Mouse (Mus musculus): ENCODE measurements around the gene B230104I21Rik.

DNA sequence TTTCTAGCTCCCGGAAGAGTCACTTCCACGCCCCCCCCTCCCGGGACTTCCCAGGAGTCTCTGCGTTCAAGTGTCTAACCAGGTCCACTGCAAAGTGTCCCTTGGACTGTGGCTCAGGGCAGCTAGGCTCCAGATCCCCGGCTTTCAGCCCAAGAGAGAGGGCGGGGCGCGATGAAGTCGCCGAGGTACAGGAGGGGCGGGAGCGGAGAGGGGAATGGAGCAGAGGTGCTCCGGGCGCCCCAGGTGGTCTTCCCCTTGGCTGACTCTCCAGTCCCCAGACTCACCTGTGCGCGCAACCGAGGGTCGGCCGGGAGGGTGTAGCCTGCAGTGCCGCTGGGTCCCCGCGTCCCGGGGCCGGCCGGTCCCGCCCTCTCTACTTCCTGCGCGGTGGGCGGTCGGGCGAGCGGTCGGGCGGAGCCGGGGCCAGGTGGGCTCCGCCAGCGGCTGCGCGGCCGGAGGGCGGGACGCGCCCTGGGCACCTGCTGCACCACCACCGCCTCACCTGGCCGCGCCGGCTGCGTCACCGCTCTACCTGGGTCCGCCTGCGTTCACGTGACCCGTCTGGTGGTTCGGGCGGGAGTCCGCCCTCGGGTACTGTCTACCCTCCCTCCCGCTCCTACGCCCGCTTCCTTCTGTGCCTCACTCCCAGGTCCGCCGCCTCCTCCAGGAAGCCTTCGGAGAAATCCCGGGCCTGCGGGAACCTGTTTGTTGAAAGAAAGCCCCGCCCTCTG lies 36.2 kb upstream of the B230104I21Rik start:
- TF ChIP-seq POLR2A (IDR thresholded peaks at IDR 0.05; ENCODE audit: insufficient read length, low read depth) (no peak), CEBPB (IDR thresholded peaks at IDR 0.05; ENCODE audit: insufficient read depth, poor library complexity, severe bottlenecking) (no peak), MAX (IDR thresholded peaks at IDR 0.05; ENCODE audit: low read depth) (no peak)
